8 mouse cellular contexts compared by ENCODE assay signal in genomic region chr1:156917460-156917859, GRCm38 (mm10). TPM values are rescaled to one million over a fixed set of nuclear protein-coding genes. Genes with fewer than 3 reads are reported as not detected.
DNase-seq lines count a peak whose midpoint lies in the region; ATAC-seq and TF ChIP-seq lines count a peak whose summit lies in the region.

No protein-coding gene starts in this region.

- TF ChIP-seq POLR2A in limb, embryonic 14.5 days (IDR thresholded peaks at IDR 0.05; ENCODE audit: borderline replicate concordance, extremely low read depth, insufficient read depth, insufficient read length), result no peak

- H3K9me3 ChIP-seq in hindbrain, embryonic 11.5 days (ENCODE audit: control insufficient read depth, low read length), result no peaks in the 10 kb centered on the region
- no peaks in the 10 kb centered on the region for H3K9me3 ChIP-seq in hindbrain, embryonic 13.5 days
- no peaks in the 10 kb centered on the region for H3K9me3 ChIP-seq in limb, embryonic 14.5 days (ENCODE audit: control insufficient read depth, low read length)

- no peaks in the 10 kb centered on the region for H3K36me3 ChIP-seq in hindbrain, embryonic 11.5 days (ENCODE audit: control insufficient read depth, insufficient read depth, low read length)
- H3K36me3 ChIP-seq in hindbrain, embryonic 13.5 days, result no peaks in the 10 kb centered on the region
- H3K36me3 ChIP-seq in limb, embryonic 14.5 days (ENCODE audit: control insufficient read depth, insufficient read depth, low read length), result no peaks in the 10 kb centered on the region
- H3K36me3 ChIP-seq in splenic B cell, adult 2 months (ENCODE audit: control insufficient read depth, insufficient read depth, low read length, poor library complexity, severe bottlenecking), result peaks cover 5% of the 10 kb centered on the region; the same call in 1 of the 2 replicates

- H3K4me2 ChIP-seq in hindbrain, embryonic 11.5 days (replicated peaks; ENCODE audit: low read depth, low read length), result no peak overlapping the region
- H3K4me2 ChIP-seq in hindbrain, embryonic 13.5 days, result no peak overlapping the region
- H3K4me2 ChIP-seq in limb, embryonic 14.5 days (replicated peaks; ENCODE audit: low read depth, low read length, severe bottlenecking), result no peak overlapping the region

- H3K4me1 ChIP-seq in hindbrain, embryonic 11.5 days (replicated peaks; ENCODE audit: control insufficient read depth, insufficient read depth, low read length), result peaks cover 3% of the 10 kb centered on the region; the same call in 1 of the 2 replicates
- peaks cover 23% of the 10 kb centered on the region for H3K4me1 ChIP-seq in hindbrain, embryonic 13.5 days (replicated peaks)
- H3K4me1 ChIP-seq in limb, embryonic 14.5 days (ENCODE audit: control insufficient read depth, insufficient read depth, low read length), result 0 out of 2 replicates have a peak, but pooled peaks cover 3% of the 10 kb centered on the region

- no peak overlapping the region for H3K27ac ChIP-seq in hindbrain, embryonic 11.5 days (ENCODE audit: low read depth, low read length)
- H3K27ac ChIP-seq in hindbrain, embryonic 13.5 days, result no peak overlapping the region
- H3K27ac ChIP-seq in limb, embryonic 14.5 days (replicated peaks; ENCODE audit: low read depth, low read length), result no peak overlapping the region

- WGBS in hindbrain, embryonic 11.5 days, result 16% methylated on average over 3 of the region's 3 CpGs
- WGBS in hindbrain, embryonic 13.5 days, result 14% methylated on average over 3 of the region's 3 CpGs
- 13% methylated on average over 3 of the region's 3 CpGs for WGBS in limb, embryonic 14.5 days

- peak; percentile 75 for DNase-seq in hindbrain, embryonic 11.5 days (ENCODE audit: low spot score)
- DNase-seq in thymus, postnatal 14 days, result peak; percentile 69
- DNase-seq in thymus, postnatal 36 days, result no peak
- peak; percentile 23 for DNase-seq in cerebellum, adult 9-11 months
- peak; percentile 86 for DNase-seq in limb, embryonic 14.5 days (ENCODE audit: low spot score)
- DNase-seq in splenic B cell, adult 2 months (ENCODE audit: low read depth, low spot score), result peak; percentile 91
- no peak for DNase-seq in gastrocnemius, postnatal 25 days

- H3K9ac ChIP-seq in hindbrain, embryonic 11.5 days (ENCODE audit: low read depth, low read length), result no peak overlapping the region
- H3K9ac ChIP-seq in hindbrain, embryonic 13.5 days, result no peak overlapping the region
- no peak overlapping the region for H3K9ac ChIP-seq in limb, embryonic 14.5 days (ENCODE audit: low read depth, low read length, severe bottlenecking)

- H3K4me3 ChIP-seq in hindbrain, embryonic 11.5 days (ENCODE audit: low read depth, low read length), result no peak overlapping the region
- H3K4me3 ChIP-seq in hindbrain, embryonic 13.5 days, result no peak overlapping the region
- no peak overlapping the region for H3K4me3 ChIP-seq in limb, embryonic 14.5 days (replicated peaks; ENCODE audit: low read length)

- no peaks in the 10 kb centered on the region for H3K27me3 ChIP-seq in hindbrain, embryonic 11.5 days (ENCODE audit: control insufficient read depth, insufficient read depth, low read length)
- no peaks in the 10 kb centered on the region for H3K27me3 ChIP-seq in hindbrain, embryonic 13.5 days
- H3K27me3 ChIP-seq in limb, embryonic 14.5 days (ENCODE audit: control insufficient read depth, insufficient read depth, low read length), result no peaks in the 10 kb centered on the region
- no peaks in the 10 kb centered on the region for H3K27me3 ChIP-seq in splenic B cell, adult 2 months (ENCODE audit: control insufficient read depth, insufficient read depth, low read length, poor library complexity, severe bottlenecking)

- no peak for ATAC-seq in hindbrain, embryonic 11.5 days (ENCODE audit: low FRiP score)
- ATAC-seq in hindbrain, embryonic 13.5 days (ENCODE audit: low FRiP score), result no peak
- no peak for ATAC-seq in limb, embryonic 14.5 days (ENCODE audit: low FRiP score, low read depth)

RNA-seq across cellular contexts. Expression of gene Ralgps2, which starts 22.0 kb away (rescaled TPM):
- polyA plus RNA-seq in hindbrain, embryonic 11.5 days (2014; fragmentation: Nextera tagmentation; extraction: Ambion mirVana), result 85.5 and 103 TPM in 2 replicates
- 118 TPM in 2 replicates for polyA plus RNA-seq in hindbrain, embryonic 13.5 days (2015; fragmentation: Nextera tagmentation; extraction: Ambion mirVana)
- polyA plus RNA-seq in limb, embryonic 14.5 days (2012; rRNA removed), result 20.9 and 33.6 TPM in 2 replicates
- 63.7 and 73.8 TPM in 2 replicates for polyA plus RNA-seq in limb, embryonic 14.5 days (2014; fragmentation: Nextera tagmentation; extraction: Ambion mirVana)
- total RNA-seq in gastrocnemius, postnatal 25 days (2021), result 1 to 10 TPM; 1.6 to 1.9 TPM

Comparison
In these comparisons a context has a peak if more than half of its experiments do, and no peak if none do; other contexts are left out.
1. DNase-seq: peak in hindbrain, embryonic 11.5 days (single experiment), thymus, postnatal 14 days (single experiment), cerebellum, adult 9-11 months (single experiment), limb, embryonic 14.5 days (single experiment) and splenic B cell, adult 2 months (single experiment); none in thymus, postnatal 36 days (0 of 2) and gastrocnemius, postnatal 25 days (single experiment).